11 mouse cellular contexts compared by ENCODE assay signal in genomic region chr2:173281021-173281937, GRCm38 (mm10). TPM values are rescaled to one million over a fixed set of nuclear protein-coding genes. Genes with fewer than 3 reads are reported as not detected.
A peak's percentile ranks its signal among the peaks of the same experiment; 100 is the strongest.
DNase-seq lines count a peak whose midpoint lies in the region; ATAC-seq and TF ChIP-seq lines count a peak whose summit lies in the region.
"Had no signal": no experiment of that assay in that cellular context is flagged by ENCODE, and none has a peak within 500 bp of the region (broad histone marks: within the 10 kb centered on the region; RNA-seq: fewer than 3 reads in every experiment).

No protein-coding gene starts in this region.

- H3K36me3 ChIP-seq in hindbrain, postnatal 0 days (ENCODE audit: insufficient read depth, low read length) = no peaks in the 10 kb centered on the region
- no peaks in the 10 kb centered on the region for H3K36me3 ChIP-seq in hindbrain, embryonic 12.5 days
- no peaks in the 10 kb centered on the region for H3K36me3 ChIP-seq in heart, embryonic 13.5 days
- H3K36me3 ChIP-seq: neural tube, embryonic 12.5 days had no signal

- peaks cover 6% of the 10 kb centered on the region; the same call in 1 of the 2 replicates for H3K4me1 ChIP-seq in hindbrain, postnatal 0 days (ENCODE audit: insufficient read depth, low read length)
- peaks cover 19% of the 10 kb centered on the region for H3K4me1 ChIP-seq in hindbrain, embryonic 12.5 days
- H3K4me1 ChIP-seq in heart, embryonic 13.5 days = peaks cover 34% of the 10 kb centered on the region

- H3K27me3 ChIP-seq in hindbrain, postnatal 0 days (ENCODE audit: insufficient read depth, low read length) = no peaks in the 10 kb centered on the region
- H3K27me3 ChIP-seq in hindbrain, embryonic 12.5 days = no peaks in the 10 kb centered on the region; the same call in 1 of the 2 replicates
- no peaks in the 10 kb centered on the region; the same call in 1 of the 2 replicates for H3K27me3 ChIP-seq in heart, embryonic 13.5 days (replicated peaks)
- H3K27me3 ChIP-seq: neural tube, embryonic 12.5 days had no signal

- no peak for TF ChIP-seq CTCF in hindbrain, postnatal 0 days (IDR thresholded peaks at IDR 0.05; ENCODE audit: low read depth)

- no peak; the same call in 1 of the 2 replicates for ATAC-seq in hindbrain, postnatal 0 days
- ATAC-seq in hindbrain, embryonic 12.5 days (ENCODE audit: low FRiP score) = no peak
- no peak for ATAC-seq in heart, embryonic 13.5 days (ENCODE audit: extremely low read depth, insufficient number of reproducible peaks, low FRiP score, low TSS enrichment)
- ATAC-seq in monocyte, adult 5-6 weeks (replicated peaks; ENCODE audit: insufficient number of reproducible peaks, low FRiP score, low TSS enrichment, poor library complexity, severe bottlenecking) = no peak

- H3K27ac ChIP-seq in hindbrain, postnatal 0 days = no peak overlapping the region
- H3K27ac ChIP-seq in hindbrain, embryonic 12.5 days = no peak overlapping the region
- 0 out of 2 replicates have a peak overlapping the region, but pooled peaks have one; percentile 22 for H3K27ac ChIP-seq in heart, embryonic 13.5 days (replicated peaks)
- H3K27ac ChIP-seq: neural tube, embryonic 12.5 days had no signal

- no peak overlapping the region for H3K9ac ChIP-seq in hindbrain, postnatal 0 days (replicated peaks; ENCODE audit: low read length)
- H3K9ac ChIP-seq in hindbrain, embryonic 12.5 days = no peak overlapping the region
- H3K9ac ChIP-seq in heart, embryonic 13.5 days = no peak overlapping the region
- H3K9ac ChIP-seq: neural tube, embryonic 12.5 days had no signal

- H3K4me3 ChIP-seq in hindbrain, postnatal 0 days (ENCODE audit: low read length) = no peak overlapping the region
- no peak overlapping the region for H3K4me3 ChIP-seq in hindbrain, embryonic 12.5 days
- no peak overlapping the region for H3K4me3 ChIP-seq in heart, embryonic 13.5 days
- H3K4me3 ChIP-seq: neural tube, embryonic 12.5 days had no signal

- H3K9me3 ChIP-seq in hindbrain, postnatal 0 days (ENCODE audit: low read length) = no peaks in the 10 kb centered on the region
- no peaks in the 10 kb centered on the region for H3K9me3 ChIP-seq in hindbrain, embryonic 12.5 days (replicated peaks)
- no peaks in the 10 kb centered on the region for H3K9me3 ChIP-seq in heart, embryonic 13.5 days
- H3K9me3 ChIP-seq: neural tube, embryonic 12.5 days had no signal

- 29% methylated on average over 9 of the region's 9 CpGs for WGBS in hindbrain, postnatal 0 days
- WGBS in hindbrain, embryonic 12.5 days = 69% methylated on average over 9 of the region's 9 CpGs
- 54% methylated on average over 9 of the region's 9 CpGs for WGBS in heart, embryonic 13.5 days

- DNase-seq in hindbrain, postnatal 0 days (ENCODE audit: low spot score) = peak; percentile 58
- peak; percentile 87 for DNase-seq in R1 (ENCODE audit: low read depth, low spot score)
- peak; percentile 72 for DNase-seq in lung, postnatal 14 days
- no peak for DNase-seq in right cerebral cortex, postnatal 36 days (ENCODE audit: low spot score in 2 of 2)
- no peak for DNase-seq in testis, postnatal 14 days (ENCODE audit: low spot score)
- DNase-seq: thymus, postnatal 25 days had no signal

- H3K4me2 ChIP-seq in hindbrain, postnatal 0 days (ENCODE audit: low read depth, low read length) = no peak overlapping the region
- H3K4me2 ChIP-seq in hindbrain, embryonic 12.5 days (replicated peaks) = no peak overlapping the region
- no peak overlapping the region for H3K4me2 ChIP-seq in heart, embryonic 13.5 days
- H3K4me2 ChIP-seq: liver, embryonic 11.5 days; neural tube, embryonic 12.5 days had no signal

RNA-seq across cellular contexts. Expression of gene Pmepa1, which starts 4.9 kb away (rescaled TPM):
- 7.7 and 16.0 TPM in 2 replicates for total RNA-seq in hindbrain, postnatal 0 days (2014; rRNA removed)
- 2.6 and 3.0 TPM in 2 replicates for polyA plus RNA-seq in hindbrain, postnatal 0 days (2015; fragmentation: Nextera tagmentation; extraction: Ambion mirVana)
- 5.6 and 6.3 TPM in 2 replicates for polyA plus RNA-seq in hindbrain, embryonic 12.5 days (2016; fragmentation: Nextera tagmentation; extraction: Ambion mirVana)
- 3.4 TPM in 2 replicates for polyA plus RNA-seq in heart, embryonic 13.5 days (2015; fragmentation: Nextera tagmentation; extraction: Ambion mirVana)
- total RNA-seq in monocyte, adult 5-6 weeks (2017) = 0.29 to 0.39 TPM in 2 of 3 replicates, not detected in the other

Comparison
In these comparisons a context has a peak if more than half of its experiments do, and no peak if none do; other contexts are left out.
1. DNase-seq: peak in hindbrain, postnatal 0 days (single experiment), R1 (single experiment) and lung, postnatal 14 days (single experiment); none in right cerebral cortex, postnatal 36 days (0 of 2) and testis, postnatal 14 days (single experiment).